Mouse (Mus musculus) forebrain, embryonic 10.5 days (tissue): ENCODE measurements around the gene Bhlha15. TPM values are rescaled to one million over a fixed set of nuclear protein-coding genes. Genes with fewer than 3 reads are reported as not detected.

Experiments
- polyA plus RNA-seq: library from polyadenylated mRNA; unstranded; fragments of >200 nt; fragmentation: Nextera tagmentation; extraction: Ambion mirVana; gene quantifications from 2 replicates; pipeline ENCODE4 v1.2.1, GENCODE M21; 2016

Bhlha15 gene
- polyA plus RNA-seq, 1 experiment from 2014 or later: 0.12 TPM

Other genes with a start within 250 kb of the Bhlha15 start
- gene Ccz1, start 175.4 kb upstream of the Bhlha15 start, polyA plus RNA-seq: 104 and 107 TPM in 2 replicates
- not detected in 2 replicates for gene Ocm, start 163.6 kb upstream of the Bhlha15 start, polyA plus RNA-seq
- gene Lmtk2, start 89.8 kb upstream of the Bhlha15 start, polyA plus RNA-seq: 5.5 and 5.7 TPM in 2 replicates
- gene Tecpr1, start 33.3 kb downstream of the Bhlha15 start, polyA plus RNA-seq: 18.1 and 19.9 TPM in 2 replicates
- gene Bri3, start 54.2 kb downstream of the Bhlha15 start, polyA plus RNA-seq: 113 and 119 TPM in 2 replicates
- 5.3 and 5.7 TPM in 2 replicates for gene Baiap2l1, start 167.8 kb downstream of the Bhlha15 start, polyA plus RNA-seq